Comparison of ENCODE assay signal across 8 mouse cellular contexts in genomic region chr2:33616411-33616843, GRCm38 (mm10). TPM values are rescaled to one million over a fixed set of nuclear protein-coding genes. Genes with fewer than 3 reads are reported as not detected.
A peak's percentile ranks its signal among the peaks of the same experiment; 100 is the strongest.
DNase-seq lines count a peak whose midpoint lies in the region; ATAC-seq and TF ChIP-seq lines count a peak whose summit lies in the region.

No protein-coding gene starts in this region.

- H3K27me3 ChIP-seq in forebrain, postnatal 0 days (ENCODE audit: insufficient read depth, low read length) = peaks cover 6% of the 10 kb centered on the region
- peaks cover 39% of the 10 kb centered on the region for H3K27me3 ChIP-seq in liver, embryonic 16.5 days (ENCODE audit: control insufficient read depth, insufficient read depth, low read depth, low read length)
- H3K27me3 ChIP-seq in stomach, embryonic 16.5 days (ENCODE audit: control insufficient read depth, insufficient read depth, low read length) = peaks cover 33% of the 10 kb centered on the region

- no peaks in the 10 kb centered on the region for H3K36me3 ChIP-seq in forebrain, postnatal 0 days (ENCODE audit: insufficient read depth)
- H3K36me3 ChIP-seq in liver, embryonic 16.5 days (ENCODE audit: control insufficient read depth, insufficient read depth) = no peaks in the 10 kb centered on the region
- no peaks in the 10 kb centered on the region for H3K36me3 ChIP-seq in stomach, embryonic 16.5 days (ENCODE audit: control insufficient read depth, insufficient read depth, low read length)

- peak overlapping the region; percentile 64 for H3K9ac ChIP-seq in forebrain, postnatal 0 days
- no peak overlapping the region for H3K9ac ChIP-seq in liver, embryonic 16.5 days (ENCODE audit: low read depth, low read length)
- H3K9ac ChIP-seq in stomach, embryonic 16.5 days (ENCODE audit: low read length) = peak overlapping the region; percentile 2; the same call in 1 of the 2 replicates

- H3K4me2 ChIP-seq in forebrain, postnatal 0 days (ENCODE audit: low read depth) = peak overlapping the region; percentile 81
- H3K4me2 ChIP-seq in liver, embryonic 16.5 days (ENCODE audit: low read depth, low read length) = peak overlapping the region; percentile 36; the same call in 1 of the 2 replicates
- peak overlapping the region; percentile 57 for H3K4me2 ChIP-seq in stomach, embryonic 16.5 days (ENCODE audit: low read depth, low read length)

- under 1% methylated on average over 30 of the region's 30 CpGs for WGBS in forebrain, postnatal 0 days
- WGBS in liver, embryonic 16.5 days (ENCODE audit: insufficient replicate concordance) = 2% methylated on average over 30 of the region's 30 CpGs
- under 1% methylated on average over 30 of the region's 30 CpGs for WGBS in stomach, embryonic 16.5 days

- peak; percentile 94 for ATAC-seq in forebrain, postnatal 0 days
- ATAC-seq in liver, embryonic 16.5 days (ENCODE audit: low read depth) = no peak
- ATAC-seq in stomach, embryonic 16.5 days (ENCODE audit: insufficient read depth, low FRiP score) = peak; percentile 66; the same call in 1 of the 2 replicates
- no peak for ATAC-seq in megakaryocyte, adult 5-6 weeks (ENCODE audit: poor library complexity, severe bottlenecking)

- H3K4me1 ChIP-seq in forebrain, postnatal 0 days (ENCODE audit: insufficient read depth) = peaks cover 18% of the 10 kb centered on the region
- no peaks in the 10 kb centered on the region for H3K4me1 ChIP-seq in liver, embryonic 16.5 days (ENCODE audit: control insufficient read depth, low read depth, low read length)
- H3K4me1 ChIP-seq in stomach, embryonic 16.5 days (ENCODE audit: control insufficient read depth, insufficient read depth, low read length) = peaks cover 5% of the 10 kb centered on the region; the same call in 1 of the 2 replicates

- H3K27ac ChIP-seq in forebrain, postnatal 0 days (ENCODE audit: low read depth, low read length) = peak overlapping the region; percentile 74
- H3K27ac ChIP-seq in liver, embryonic 16.5 days (ENCODE audit: low read length) = no peak overlapping the region
- H3K27ac ChIP-seq in stomach, embryonic 16.5 days (ENCODE audit: low read length) = no peak overlapping the region

- H3K9me3 ChIP-seq in forebrain, postnatal 0 days (ENCODE audit: low read length) = no peaks in the 10 kb centered on the region
- H3K9me3 ChIP-seq in liver, embryonic 16.5 days (replicated peaks; ENCODE audit: control insufficient read depth, low read length) = no peaks in the 10 kb centered on the region
- H3K9me3 ChIP-seq in stomach, embryonic 16.5 days (replicated peaks; ENCODE audit: control insufficient read depth, low read length) = no peaks in the 10 kb centered on the region

- DNase-seq in adrenal gland, adult 2 months = peak; percentile 33
- DNase-seq in adrenal gland, adult 18-20 months (ENCODE audit: low spot score in 2 of 2) = no peak
- peak; percentile 35 for DNase-seq in cerebellum, adult 11-12 months
- peak; percentile 84 for DNase-seq in forebrain, postnatal 0 days
- DNase-seq in layer of hippocampus, adult 11-12 months (ENCODE audit: low spot score) = peak; percentile 54

- peak overlapping the region; percentile 43 for H3K4me3 ChIP-seq in forebrain, postnatal 0 days (ENCODE audit: low read depth, low read length)
- peak overlapping the region; percentile 17; the same call in 1 of the 2 replicates for H3K4me3 ChIP-seq in liver, embryonic 16.5 days (ENCODE audit: low read depth, low read length)
- peak overlapping the region; percentile 39 for H3K4me3 ChIP-seq in stomach, embryonic 16.5 days (replicated peaks; ENCODE audit: low read length)

- no peak for TF ChIP-seq CTCF in forebrain, postnatal 0 days (IDR thresholded peaks at IDR 0.05; ENCODE audit: low read depth)

RNA-seq across cellular contexts. Expression of gene Lmx1b, which starts 23.9 kb away (rescaled TPM):
- not detected for total RNA-seq in adrenal gland, adult 2 months (2021)
- 0.02 TPM in 1 of 2 replicates, not detected in the other for polyA plus RNA-seq in adrenal gland, adult 2 months (2012; rRNA removed)
- total RNA-seq in adrenal gland, adult 18-20 months (2021) = not detected
- 0.54 and 2.0 TPM in 2 replicates for total RNA-seq in forebrain, postnatal 0 days (2014; rRNA removed)
- 0.05 and 0.24 TPM in 2 replicates for polyA plus RNA-seq in forebrain, postnatal 0 days (2015; fragmentation: Nextera tagmentation; extraction: Ambion mirVana)
- polyA plus RNA-seq in liver, embryonic 16.5 days (2015; fragmentation: Nextera tagmentation; extraction: Ambion mirVana) = not detected in 2 replicates
- not detected in 2 replicates for polyA plus RNA-seq in stomach, embryonic 16.5 days (2015; fragmentation: Nextera tagmentation; extraction: Ambion mirVana)
- not detected in 2 replicates for total RNA-seq in megakaryocyte, adult 5-6 weeks (2015)
- not detected in 2 replicates for total RNA-seq in megakaryocyte, adult 5-6 weeks (2017)

Comparison
In these comparisons a context has a peak if more than half of its experiments do, and no peak if none do; other contexts are left out.
1. DNase-seq: peak in adrenal gland, adult 2 months (single experiment), cerebellum, adult 11-12 months (single experiment), forebrain, postnatal 0 days (single experiment) and layer of hippocampus, adult 11-12 months (single experiment); none in adrenal gland, adult 18-20 months (0 of 2).
2. ATAC-seq: peak in forebrain, postnatal 0 days (single experiment) and stomach, embryonic 16.5 days (single experiment); none in liver, embryonic 16.5 days (single experiment) and megakaryocyte, adult 5-6 weeks (single experiment).
3. Peak in every context shown above with its lines, with median percentiles within 50 percentile points of each other: H3K4me2 ChIP-seq and H3K4me3 ChIP-seq.